Mouse (Mus musculus): ENCODE measurements around the gene Bicd2.

The Bicd2 gene

GRCm38 (mm10) chr13:49341012-49341830, at the start of gene Bicd2:
TSS of gene Bicd2 (plus strand) at chr13:49341585.
- DNase-seq (ENCODE audit: low spot score in 2 of 2): peak; percentile 94 to 96

DNA sequence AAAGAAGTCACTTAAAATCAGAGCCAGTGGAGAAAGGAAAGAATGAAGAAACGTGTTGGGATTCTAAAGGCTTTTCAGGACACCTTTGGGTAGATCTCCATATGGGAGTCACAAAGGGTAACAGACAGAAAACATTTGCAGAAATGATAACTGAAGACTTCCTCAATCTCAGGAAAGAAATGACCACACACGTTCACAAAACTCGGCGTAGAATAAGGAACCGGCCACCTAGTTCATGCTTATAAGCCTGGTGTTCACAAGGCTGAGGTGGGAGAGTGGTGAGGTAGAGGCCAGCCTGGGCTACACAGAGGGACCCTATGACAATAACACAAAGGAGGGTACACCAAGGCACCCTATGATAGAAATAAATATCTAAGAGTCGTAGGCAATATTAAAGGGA, 49.4 kb upstream of the Bicd2 start:
- DNase-seq (ENCODE audit: low spot score in 2 of 2): no peak

DNA sequence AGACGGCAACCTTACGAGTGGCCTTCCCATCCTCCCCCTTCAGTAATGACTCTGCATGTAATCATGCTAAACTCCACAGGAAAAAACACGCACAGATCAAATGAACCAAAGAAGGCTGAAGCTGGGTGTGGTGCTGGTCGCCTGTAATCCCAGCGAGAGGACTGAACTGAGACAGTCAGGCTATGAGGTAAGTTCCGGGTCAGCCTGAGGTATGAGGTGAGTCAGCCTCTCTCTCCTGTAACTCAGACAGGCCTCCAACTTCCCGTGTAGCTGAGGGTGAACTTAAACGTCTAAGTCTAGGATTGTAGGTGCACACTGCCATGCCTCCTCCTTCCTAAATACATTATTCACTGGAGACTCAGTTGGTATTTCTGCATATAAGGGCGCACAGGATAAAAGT, 47.3 kb upstream of the Bicd2 start:
- DNase-seq (ENCODE audit: low spot score in 2 of 2): no peak

DNA sequence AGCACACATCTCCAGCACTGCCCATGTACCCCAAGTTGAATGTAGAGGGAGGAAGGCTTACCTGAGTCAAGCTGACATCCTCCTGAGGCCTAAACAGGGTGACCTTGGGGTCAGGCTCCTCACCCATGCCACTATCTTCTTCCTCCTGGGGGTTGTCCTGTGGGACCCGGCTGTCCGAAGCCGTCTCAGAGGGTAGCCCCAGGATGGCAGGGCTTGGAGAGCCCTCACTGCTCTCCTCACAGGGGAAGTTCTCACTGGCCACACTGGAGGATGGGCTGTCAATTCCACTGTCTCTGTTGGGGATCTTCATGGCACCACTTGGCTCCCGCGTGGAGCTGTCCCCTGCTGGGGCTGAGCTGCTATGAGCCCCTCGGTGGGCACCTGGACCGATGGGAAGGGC, 45.1 kb upstream of the Bicd2 start:
- no peak for DNase-seq (ENCODE audit: low spot score in 2 of 2)

GRCm38 (mm10) chr13:49298514-49299381, 42.6 kb upstream of the Bicd2 start:
- peak; percentile 48 to 65 for DNase-seq (ENCODE audit: low spot score in 2 of 2)

DNA sequence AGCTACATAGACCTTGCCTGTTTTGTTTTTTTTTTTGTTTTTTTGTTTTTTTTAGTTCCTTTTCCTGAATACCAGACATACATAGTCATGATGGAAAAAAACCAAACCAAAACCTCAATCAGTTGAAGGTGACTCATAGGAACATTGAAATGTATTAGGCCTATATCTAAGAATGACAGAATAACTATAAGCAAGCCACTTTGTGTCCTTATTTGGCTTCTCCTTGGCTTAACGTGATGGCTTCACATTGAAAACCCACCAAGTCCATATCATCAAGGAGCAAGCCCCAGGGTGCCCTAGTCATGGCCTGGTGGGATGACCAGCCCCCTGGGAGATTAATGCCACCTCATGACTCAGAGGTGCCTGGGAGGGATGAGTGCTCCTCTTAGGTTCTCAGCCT, 40.6 kb upstream of the Bicd2 start:
- no peak for DNase-seq (ENCODE audit: low spot score in 2 of 2)

GRCm38 (mm10) chr13:49306771-49307310, 34.5 kb upstream of the Bicd2 start:
- peak in 1 of 2 experiments; percentile 9 for DNase-seq (ENCODE audit: low spot score in 2 of 2)

DNA sequence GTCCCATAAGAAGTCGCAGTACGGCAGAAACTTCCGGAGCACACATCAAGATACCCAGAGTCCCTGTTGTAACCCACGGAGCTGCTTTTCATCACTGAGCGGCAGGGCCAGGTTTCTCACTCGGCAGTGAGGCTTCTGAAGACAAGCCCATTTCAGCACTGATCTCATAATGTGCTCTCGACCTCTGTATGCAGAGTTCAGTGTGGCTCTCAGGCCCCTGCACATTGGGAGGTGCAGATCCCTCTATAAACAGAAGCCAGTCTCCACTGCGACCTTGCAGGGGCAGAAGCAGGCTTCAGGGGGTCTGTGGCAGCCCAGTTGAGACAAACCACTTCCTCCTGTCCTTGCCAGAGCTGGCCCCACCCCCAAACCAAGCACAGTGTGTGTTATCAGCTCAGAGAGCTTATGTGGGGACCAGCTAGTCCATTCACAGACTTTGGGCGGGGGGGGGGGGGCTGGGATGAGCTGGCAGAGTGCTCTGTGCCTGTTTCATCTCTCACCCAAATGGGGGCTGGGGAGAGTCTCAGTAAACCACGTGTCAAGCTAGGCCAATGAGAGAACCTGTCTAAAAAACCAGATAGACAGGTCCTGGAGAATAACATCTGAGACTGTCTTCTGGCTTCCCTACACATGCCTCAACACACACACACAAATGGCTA, 33.9 kb upstream of the Bicd2 start:
- peak; percentile 79 for DNase-seq (ENCODE audit: low spot score in 2 of 2)

DNA sequence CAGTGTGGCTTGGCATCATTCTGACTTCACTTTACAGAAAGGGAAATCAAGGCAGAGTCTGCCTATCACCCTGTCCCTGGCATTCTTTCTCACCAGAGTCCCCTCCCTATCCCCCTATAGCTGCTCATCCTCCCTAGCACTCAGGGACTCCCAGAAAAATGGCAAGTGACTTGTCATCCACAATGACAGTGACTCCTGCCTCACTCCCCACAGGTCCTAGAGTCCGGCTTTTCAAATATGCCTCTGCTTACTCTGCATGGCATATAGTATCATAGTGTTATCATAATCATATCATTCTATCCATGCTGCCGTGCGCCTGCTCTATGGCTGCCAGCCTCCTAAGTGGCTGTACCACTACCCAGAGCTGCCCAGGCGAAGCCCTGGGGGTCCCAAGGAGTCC, 33.2 kb upstream of the Bicd2 start:
- peak; percentile 17 to 20 for DNase-seq (ENCODE audit: low spot score in 2 of 2)

DNA sequence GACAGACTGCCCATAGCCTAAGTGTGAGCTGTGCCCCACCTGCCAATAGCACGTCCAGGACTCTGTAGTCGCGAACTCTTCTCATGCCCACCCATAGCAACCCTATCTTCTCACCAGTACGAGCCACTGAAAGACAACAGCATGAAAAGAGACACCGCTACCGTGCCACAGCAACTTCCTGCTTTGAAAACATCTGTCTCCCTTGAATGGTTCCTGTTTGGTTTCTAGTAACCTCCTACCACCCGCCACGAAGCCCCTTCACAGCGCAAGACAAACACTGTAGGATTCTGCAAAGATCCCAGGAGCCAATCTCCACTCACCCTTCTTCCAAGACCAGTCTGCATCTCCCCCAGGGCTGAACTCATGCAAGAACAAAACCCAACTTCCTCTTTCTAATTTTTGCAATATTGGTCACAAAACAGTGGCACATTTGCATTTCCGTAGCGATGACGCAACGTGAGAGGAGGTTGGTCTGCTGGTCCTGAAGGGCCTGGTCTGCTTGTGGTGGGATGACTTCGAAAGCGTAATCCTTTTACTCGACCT, 32.5 kb upstream of the Bicd2 start:
- DNase-seq (ENCODE audit: low spot score in 2 of 2): peak; percentile 84 to 88

GRCm38 (mm10) chr13:49309501-49309900, 31.9 kb upstream of the Bicd2 start:
- DNase-seq (ENCODE audit: low spot score in 2 of 2): no peak

DNA sequence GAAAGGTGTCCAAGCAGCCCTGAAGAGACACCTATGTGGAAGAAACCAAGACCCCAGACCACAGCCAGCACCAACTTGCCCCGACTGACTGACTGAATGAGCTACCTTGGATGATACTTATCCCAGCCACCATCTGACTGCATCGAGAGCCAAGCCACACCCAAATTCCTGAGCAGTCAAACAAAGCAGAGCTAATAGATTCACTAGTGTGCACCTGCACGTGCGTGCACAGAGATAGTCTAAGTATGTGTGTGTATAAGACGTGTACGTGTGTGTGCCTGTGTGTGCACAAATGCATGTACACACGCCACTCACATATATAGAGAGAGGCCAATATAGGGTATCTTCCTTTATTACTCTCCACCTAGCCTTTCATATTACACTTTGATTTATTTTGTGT, 29.7 kb upstream of the Bicd2 start:
- no peak for DNase-seq (ENCODE audit: low spot score in 2 of 2)

- DNase-seq (ENCODE audit: low spot score in 2 of 2): no peak
Measured at GRCm38 (mm10) chr13:49316386-49317162, 24.8 kb upstream of the Bicd2 start.

DNA sequence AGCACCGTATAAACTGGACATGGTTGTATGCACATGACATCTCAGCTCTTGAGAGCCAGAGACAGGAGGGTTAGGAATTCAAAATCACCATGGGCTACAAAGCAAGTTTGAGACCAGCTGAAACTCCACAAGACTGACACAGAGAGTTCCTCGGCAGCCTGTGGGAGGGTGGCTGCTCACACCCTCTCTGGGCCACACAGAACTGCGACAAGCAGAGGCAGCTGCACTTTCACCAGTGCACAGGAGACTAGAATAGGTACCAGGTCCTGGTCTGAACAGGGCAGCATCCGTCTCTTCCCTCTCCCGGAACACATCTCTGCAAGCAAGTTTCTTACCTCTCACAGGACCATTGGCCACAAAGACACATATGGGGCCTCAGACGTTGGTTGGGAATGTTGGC, 23.9 kb upstream of the Bicd2 start:
- DNase-seq (ENCODE audit: low spot score in 2 of 2): no peak

DNA sequence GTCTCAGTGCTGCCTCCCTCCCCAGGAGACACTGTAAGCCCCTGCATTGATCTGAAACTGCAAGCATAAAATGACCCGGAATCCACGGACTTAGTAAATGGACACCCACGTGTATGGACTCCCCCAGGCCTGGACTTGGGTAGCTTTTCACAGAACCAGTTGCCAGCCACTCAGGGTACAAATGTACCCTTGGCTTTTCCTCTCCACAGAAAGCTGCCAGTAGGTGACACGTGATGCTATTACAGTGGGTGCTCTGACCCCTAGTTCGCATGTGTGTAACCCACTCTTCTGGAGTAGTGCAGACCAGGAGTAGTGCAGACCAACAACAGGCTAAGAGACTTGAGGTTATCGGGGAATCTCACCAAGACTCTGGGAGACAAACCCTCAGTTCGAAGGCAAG, 23.5 kb upstream of the Bicd2 start:
- no peak for DNase-seq (ENCODE audit: low spot score in 2 of 2)

GRCm38 (mm10) chr13:49320040-49320439, 21.3 kb upstream of the Bicd2 start, which contains the start of gene Fgd3:
TSS of gene Fgd3 (minus strand) at chr13:49320311.
- no peak for DNase-seq (ENCODE audit: low spot score in 2 of 2)

GRCm38 (mm10) chr13:49320514-49320913, 20.9 kb upstream of the Bicd2 start:
- no peak for DNase-seq (ENCODE audit: low spot score in 2 of 2)

GRCm38 (mm10) chr13:49321452-49321851, 19.9 kb upstream of the Bicd2 start:
- no peak for DNase-seq (ENCODE audit: low spot score in 2 of 2)

- no peak for DNase-seq (ENCODE audit: low spot score in 2 of 2)
Measured at GRCm38 (mm10) chr13:49322169-49322568, 19.2 kb upstream of the Bicd2 start.

- DNase-seq (ENCODE audit: low spot score in 2 of 2): no peak
Measured at GRCm38 (mm10) chr13:49322739-49323138, 18.6 kb upstream of the Bicd2 start.

- no peak for DNase-seq (ENCODE audit: low spot score in 2 of 2)
Measured at GRCm38 (mm10) chr13:49324871-49325270, 16.5 kb upstream of the Bicd2 start.

Measured in natural killer cell, adult 2 months (primary cell).